Mouse (Mus musculus) gastrocnemius, postnatal 4 days (tissue): Measurements from ENCODE around the gene Luzp2. TPM values are rescaled to one million over a fixed set of nuclear protein-coding genes. Genes with fewer than 3 reads are reported as not detected.
"Not testable (repeated sequence)": the region's sequence is repeated elsewhere in the genome, so short reads cannot be mapped to it uniquely, and the experiment has no call there.

ENCODE experiments used
- DNase-seq, 2 experiments: peaks; one replicate each; pipeline ENCODE4 v3.0.0; 2021 to 2022; ENCODE audit warnings: low spot score in 2 of 2, mixed read lengths in 2 of 2
- total RNA-seq, 2 experiments: library from RNA; stranded (reverse); gene quantifications; 2 replicates each; pipeline ENCODE4 v1.2.3; 2021

The Luzp2 gene
- total RNA-seq, 2 experiments from 2014 or later, result 0.80 to 1.4 TPM

DNA sequence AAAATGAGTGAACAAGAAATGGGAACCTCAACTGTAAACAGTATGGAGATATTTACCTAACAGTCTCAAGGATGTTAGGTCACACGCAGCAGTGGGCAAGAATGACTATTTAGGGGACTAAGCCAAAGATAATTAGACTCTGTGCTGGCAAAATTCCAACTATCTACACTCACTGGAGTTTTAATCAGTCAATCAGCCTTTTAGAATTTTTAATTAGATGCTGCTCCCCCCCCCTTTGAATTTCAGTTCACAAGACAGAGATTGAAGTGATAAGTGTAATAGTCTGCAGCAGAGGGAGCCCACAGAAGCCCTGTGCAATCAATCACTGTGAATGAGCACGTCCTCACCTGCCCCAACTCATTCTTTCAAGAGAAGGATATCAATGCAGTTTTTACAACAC lies 165.1 kb downstream of the Luzp2 start:
- no peak for DNase-seq

DNA sequence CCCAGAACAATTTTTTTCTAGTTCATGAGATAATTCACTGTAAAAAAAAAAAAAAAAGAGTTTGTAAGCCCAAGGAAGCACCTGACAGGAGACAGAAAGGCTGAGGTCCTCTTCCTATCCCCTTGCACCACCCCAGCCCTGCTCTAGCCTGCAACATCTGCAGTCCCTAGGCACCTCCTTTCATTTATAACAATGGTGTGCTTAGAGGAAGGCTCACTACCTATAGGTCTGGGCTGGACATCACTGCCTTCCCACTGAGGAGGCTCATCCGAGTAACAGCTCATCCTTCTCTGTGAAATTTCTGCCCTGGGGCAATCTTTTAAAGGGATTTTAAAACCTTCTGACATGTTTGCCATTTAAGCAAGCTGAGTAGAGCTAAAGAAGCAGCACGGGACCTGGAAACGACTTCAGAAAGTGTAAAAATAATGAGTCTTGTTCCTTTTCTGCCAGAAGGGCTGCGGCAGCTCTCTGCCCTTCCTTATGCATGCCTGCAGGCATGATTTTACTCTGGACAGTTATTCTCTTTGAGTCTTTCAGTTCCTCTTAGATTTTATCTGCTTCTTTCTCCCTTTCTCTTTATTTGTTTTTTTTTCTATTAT lies 174.0 kb downstream of the Luzp2 start:
- no peak for DNase-seq

DNA sequence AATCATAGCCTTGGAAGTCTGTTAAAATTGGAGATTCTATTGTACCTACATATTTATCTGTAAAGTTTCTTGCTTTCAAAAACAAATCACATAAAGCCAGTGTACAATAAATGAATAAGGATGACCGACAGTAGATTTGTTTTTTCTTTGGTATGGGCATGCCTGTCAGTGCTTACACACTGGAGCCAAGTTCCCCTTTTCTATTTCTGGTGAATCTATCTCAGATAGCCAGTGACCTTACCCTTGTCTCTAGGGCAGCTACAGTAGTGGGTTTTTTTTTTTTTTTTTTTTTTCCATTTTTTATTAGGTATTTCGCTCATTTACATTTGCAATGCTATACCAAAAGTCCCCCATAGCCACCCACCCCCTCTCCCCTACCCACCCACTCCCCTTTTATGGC lies 298.6 kb downstream of the Luzp2 start:
- not testable (repeated sequence) for DNase-seq

DNA sequence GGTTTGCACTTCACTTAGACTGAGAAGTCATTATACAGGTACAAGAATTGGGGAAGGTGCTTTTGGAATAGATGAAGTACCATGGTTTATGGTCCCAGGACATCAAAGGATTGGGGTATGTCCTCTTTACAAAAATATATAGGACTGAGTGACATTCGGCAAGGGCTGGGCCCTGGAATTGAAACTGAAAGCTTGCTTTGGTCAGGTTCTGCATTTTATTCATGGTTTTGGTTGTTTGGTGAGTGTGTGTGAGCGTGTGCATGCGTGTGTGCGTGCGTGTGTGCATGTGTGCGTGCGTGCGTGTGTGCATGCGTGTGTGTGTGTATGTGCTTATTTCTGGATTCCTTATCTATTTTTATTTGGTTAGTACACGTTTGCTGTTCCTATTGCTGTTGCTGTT lies 353.6 kb downstream of the Luzp2 start:
- no peak for DNase-seq

DNA sequence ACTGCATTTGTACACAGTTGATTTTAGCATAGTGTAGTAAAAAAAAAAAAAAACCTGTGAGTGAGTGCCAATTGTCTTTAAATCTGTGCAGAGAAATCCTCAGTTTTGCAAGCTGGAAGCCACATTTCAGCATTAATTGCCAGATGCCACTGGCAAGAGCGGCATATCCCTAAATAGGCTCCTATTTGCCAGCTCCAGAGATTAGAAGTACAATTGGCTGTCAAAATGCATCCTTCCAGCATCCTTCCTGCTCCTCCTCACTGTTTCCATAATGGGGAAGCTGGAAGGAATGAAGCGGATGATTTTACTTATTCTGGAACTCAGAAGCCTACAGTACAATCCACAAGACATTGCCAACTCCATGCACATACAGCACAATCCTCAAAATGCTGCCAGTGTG lies 354.2 kb downstream of the Luzp2 start:
- no peak for DNase-seq

DNA sequence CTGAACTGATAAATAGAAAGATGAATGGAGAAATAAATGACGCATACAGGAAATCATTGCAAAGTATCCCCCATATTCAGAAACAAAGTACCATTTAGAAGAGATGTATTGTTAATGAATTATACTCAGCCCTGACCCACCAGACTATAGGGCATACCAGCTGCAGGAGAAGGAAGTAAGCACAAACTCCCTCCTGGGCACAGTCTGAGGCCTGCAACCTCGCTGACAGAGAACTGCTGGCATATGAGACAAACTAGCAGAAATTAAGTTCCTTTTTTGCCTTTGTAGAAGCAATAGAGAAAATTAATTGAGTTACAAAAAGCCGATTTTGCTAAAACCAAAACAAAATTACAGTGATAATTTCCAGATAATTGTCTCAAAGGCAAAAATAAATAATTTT lies 355.4 kb downstream of the Luzp2 start:
- no peak for DNase-seq

DNA sequence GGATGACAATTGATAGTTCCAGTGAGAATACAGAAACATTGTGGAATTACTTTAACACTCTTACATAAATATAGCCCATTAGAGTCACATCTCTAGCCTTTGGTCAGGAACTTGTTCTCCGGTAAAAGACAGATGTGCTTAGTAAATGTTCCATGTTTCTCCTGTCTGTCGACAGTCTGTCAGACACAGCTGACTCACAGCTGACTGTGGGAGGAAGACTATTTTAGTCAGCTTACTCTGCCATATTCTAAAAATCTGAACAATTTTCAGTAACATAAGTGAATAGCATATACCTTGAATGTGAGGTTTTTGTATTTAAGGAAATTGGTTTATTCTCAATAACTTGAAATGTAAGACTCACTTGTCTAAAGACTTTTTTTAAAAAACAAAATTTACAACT lies 363.5 kb downstream of the Luzp2 start:
- no peak for DNase-seq

DNA sequence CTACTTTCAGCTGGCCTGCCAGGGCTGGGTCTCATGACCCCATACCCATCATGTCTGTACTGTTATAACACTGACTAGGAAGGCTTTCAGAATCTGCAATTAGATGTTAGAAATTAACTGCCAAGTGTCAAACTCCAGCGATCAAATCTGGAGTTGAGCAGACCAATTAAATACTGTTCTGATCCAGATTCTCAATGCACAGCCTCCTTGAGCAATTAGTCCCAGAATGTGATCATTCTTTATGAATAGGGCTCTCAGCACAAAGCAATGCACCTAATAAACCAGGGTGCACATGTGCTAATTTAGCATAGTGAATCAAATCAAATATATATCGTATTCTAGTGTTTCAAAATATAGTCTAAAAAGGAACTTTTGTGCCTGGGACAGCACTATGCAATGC lies 387.7 kb downstream of the Luzp2 start:
- DNase-seq, result no peak

DNA sequence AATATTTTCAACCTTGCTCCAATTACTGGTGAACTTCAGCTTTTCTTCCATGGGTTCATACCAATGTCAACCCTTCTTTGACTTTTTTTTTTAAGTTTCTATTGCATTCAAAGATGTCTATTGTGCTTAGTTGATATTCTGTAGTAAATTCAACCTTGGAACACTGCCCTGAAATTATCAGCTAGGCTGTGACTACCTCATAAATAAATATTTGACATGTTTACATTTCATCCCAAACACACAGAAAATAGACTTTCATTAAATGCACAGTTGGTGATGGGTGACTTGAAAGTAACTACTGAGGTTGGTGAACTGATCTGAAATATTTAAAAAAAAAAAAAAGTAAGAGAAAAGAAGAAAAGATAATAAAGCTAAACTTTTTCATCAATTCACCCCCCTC lies 394.1 kb downstream of the Luzp2 start:
- no peak for DNase-seq
